Mouse (Mus musculus) megakaryocyte progenitor cell, adult 5-6 weeks (primary cell): Measurements from ENCODE around the gene Cacna1i. TPM values are rescaled to one million over a fixed set of nuclear protein-coding genes. Genes with fewer than 3 reads are reported as not detected.

Experiments used
- ATAC-seq: replicated peaks from 2 replicates; pipeline ENCODE4 v1.8.0; 2016; ENCODE audit warnings: mild to moderate bottlenecking, moderate TSS enrichment, inconsistent platforms; ENCODE audit not compliant: poor library complexity
- total RNA-seq, 2 experiments: library from RNA; stranded (forward) in 1 of 2; stranded (reverse) in 1 of 2; fragments of 157-497, 149-512 nt in 1 of 2; fragments of 200-1000 nt in 1 of 2; gene quantifications; 2 replicates each; pipeline versions ENCODE4 v1.2.3 to v1.2.4; 2015 to 2017

Gene Cacna1i
- total RNA-seq, 2 experiments from 2014 or later: not detected

DNA sequence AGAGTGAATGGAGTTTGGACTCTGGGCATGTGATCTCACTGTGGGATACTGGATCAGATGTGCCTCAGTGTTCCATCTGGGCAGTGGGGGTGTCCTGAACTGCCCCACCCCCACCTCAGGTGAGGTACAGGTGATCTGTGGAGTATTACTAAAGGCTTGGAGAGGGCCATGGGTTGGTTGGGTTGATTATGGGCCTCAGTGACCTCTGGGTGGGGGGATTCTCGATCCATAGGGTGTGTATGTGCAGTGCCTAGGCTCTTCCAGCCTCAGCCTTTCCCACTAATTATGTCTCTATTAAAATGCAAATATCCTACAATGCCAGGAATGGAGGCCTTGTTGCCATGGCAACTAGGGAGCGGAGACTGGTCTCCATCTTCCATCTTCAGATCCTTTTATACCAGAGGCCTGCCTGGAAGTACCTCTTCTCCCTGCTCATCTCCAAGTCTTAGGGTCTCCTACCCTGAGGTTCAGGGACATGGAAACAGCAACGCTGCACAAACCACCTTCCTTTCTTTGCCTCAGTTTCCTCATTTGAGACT, 15.1 kb upstream of the Cacna1i start:
- ATAC-seq: no peak

DNA sequence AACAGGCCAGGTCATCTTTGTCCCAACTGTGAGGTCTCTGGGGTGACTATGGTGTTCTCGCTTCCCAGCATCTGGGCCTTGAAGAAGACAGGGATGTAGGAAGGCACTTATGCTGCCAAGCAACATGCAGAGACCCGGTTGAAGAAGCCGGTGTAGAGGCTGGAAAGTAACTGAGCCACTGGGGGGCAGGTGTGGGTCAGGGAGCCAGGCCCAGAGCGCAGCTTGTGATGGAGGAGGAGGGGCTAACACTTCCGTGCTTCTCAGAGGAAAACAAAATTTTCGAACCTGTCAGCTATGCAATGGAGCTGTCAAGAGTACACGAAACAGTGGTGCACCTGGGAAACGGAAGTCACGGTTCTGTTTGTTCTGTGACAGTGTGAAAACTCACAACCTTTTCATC, 9.9 kb upstream of the Cacna1i start:
- ATAC-seq: no peak

DNA sequence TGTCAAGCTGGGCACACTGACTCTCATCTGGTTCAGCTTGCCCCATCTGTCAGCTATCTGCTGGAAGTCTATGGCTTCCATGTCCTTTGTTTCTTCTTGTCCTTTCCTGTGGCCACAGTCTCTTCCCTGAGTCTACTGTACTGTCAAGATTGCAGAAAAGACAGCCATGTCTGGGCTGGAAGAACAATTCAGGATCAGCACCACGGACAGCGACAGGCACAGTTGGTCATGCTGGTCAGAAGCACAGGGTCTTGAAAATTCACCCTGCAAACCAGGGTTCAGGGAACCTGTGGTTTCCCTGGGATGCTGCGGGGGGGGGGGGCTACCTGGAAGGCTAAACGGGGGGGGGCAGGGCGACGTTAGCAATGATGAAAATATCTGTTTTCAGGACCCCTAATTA, 9.4 kb upstream of the Cacna1i start:
- peak; percentile 65; the same call in 1 of the 2 replicates for ATAC-seq

- ATAC-seq: no peak
Observed at GRCm38 (mm10) chr15:80278121-80278759, 8.8 kb upstream of the Cacna1i start.

GRCm38 (mm10) chr15:80279053-80279452, 8.0 kb upstream of the Cacna1i start:
- ATAC-seq: no peak

DNA sequence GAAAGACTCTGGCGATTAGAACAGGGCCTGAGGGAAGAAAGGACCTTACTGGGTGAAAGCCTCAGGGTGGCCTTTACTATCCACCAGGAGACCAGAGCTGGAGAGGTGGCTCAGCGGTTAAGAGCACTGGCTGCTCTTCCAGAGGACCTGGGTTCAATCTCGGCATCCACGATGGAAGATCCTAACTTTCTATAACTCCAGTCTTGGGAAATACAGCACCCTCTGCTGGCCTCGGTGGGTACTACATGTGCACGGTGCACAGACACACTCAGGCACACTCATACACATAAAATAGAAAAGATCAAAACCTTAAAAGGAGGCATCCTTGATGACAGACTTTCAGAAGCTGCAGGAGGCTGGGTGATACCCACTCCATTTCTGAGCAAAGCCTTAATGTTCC, 6.4 kb upstream of the Cacna1i start:
- peak; percentile 63; the same call in 1 of the 2 replicates for ATAC-seq

DNA sequence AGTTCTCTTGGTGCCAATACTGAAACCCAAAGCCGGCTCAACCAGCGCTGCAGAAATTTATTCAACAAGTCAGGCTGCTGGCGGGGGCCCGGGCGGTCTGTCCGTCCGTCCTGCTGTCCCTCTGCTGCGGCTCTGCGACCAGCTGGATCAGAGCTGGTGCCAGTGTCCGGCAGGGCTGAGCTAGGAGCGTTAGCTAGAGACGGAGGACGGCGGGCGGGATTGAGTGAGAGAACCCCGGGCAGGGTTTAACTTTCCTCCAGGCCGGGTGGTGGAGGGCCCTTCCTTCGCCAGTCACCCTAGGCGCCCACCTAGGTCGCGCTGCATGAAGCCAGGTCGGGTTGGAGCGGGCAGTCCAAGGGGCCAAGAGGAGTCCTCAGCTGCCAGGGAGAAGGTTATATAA, 998 bp downstream of the Cacna1i start:
- ATAC-seq: no peak

- peak; percentile 87 for ATAC-seq
Observed at GRCm38 (mm10) chr15:80289436-80289835, 2.4 kb downstream of the Cacna1i start.

DNA sequence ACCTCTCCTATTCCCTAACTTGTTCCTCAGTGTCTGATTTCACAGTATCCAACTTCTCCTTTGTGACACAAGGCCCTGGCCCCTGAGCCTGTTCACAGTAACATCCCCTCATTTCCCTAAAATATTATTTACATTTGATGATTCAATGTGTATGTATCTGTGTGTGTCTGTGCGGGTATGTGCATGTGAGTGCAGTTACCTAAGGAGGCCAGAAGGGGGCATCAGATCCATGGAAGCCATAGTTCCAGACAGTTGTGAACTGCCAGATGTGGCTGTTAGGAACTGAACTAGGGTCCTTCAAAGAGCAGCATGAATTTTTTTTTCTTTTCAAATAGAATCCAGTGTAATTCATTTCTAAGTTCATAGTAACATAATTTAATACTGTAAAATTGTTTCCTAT, 10.1 kb downstream of the Cacna1i start:
- ATAC-seq: no peak

GRCm38 (mm10) chr15:80303779-80304178, 16.7 kb downstream of the Cacna1i start:
- no peak for ATAC-seq

GRCm38 (mm10) chr15:80304188-80304587, 17.1 kb downstream of the Cacna1i start:
- no peak for ATAC-seq

DNA sequence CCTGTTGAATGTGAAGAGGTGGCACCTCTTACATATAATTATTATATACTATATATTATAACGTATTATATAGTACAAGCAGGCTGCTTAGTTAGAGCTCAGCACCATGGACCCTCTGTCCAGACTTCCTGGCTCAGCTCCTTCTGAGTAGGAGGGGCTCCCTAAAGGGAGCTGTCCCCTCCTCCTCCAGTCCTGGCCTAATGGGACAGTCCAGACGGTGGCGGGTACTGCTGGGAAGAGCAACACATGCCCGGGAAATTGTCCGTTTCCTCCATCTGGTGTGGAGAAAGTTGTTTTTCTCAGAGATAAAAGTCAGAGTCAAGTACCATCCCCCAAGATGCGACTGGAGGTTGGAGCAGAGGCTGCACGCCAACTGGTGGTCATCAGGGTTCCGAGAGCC, 19.1 kb downstream of the Cacna1i start:
- ATAC-seq: no peak

DNA sequence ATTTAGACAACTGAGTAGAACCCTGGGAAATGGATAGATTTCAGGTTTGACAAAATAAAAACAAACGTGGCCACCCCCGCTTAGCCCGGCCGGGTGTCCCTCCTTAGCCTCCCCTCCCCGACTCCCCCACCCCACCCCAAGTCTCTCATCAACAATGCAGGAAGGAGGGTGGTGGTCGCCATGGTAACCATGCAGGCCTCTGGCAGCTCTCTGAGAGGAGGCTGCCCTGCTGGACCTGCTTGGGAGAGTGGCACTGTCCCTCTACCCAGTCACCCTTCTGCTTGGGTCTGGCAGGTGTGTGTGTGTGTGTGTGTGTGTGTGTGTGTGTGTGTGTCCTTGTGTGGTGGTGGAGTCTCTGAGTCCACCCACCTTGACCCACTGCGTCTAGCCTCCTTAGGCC, 27.7 kb downstream of the Cacna1i start:
- ATAC-seq: no peak

DNA sequence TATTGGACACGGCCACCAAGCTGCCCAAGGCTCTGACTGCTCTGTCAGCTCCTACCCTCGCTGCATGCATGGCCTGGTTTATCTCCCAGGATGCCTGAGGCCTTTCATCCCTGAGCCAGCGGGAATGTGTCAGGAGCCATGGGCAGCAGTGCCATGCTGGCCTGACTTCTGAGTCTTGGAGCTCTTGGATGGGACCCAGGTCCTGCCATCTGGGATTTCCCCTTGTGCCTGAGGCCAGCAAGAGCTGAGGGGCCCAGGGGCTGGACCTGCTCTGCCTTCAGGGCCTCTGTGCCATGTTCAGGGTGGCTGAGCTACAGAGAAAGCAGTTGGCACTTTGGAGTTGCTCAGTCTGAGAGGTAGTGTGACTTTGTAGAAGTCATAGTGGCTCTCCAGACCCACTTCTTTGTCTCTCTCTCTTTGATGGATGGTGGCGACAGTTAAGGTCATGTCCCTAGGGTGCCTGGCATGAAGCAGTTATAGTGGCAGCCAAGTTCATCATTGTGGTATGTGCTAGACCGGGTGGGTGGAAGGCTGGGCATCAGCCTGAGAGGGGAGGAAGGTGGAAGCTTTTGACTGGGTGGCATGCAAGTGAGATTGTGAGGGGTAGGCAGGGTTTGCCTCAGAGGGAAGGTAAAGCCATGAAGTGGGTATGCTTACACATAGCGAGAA, 30.1 kb downstream of the Cacna1i start:
- ATAC-seq: no peak

GRCm38 (mm10) chr15:80317841-80318530, 30.9 kb downstream of the Cacna1i start:
- peak; percentile 69 for ATAC-seq

- ATAC-seq: no peak
Observed at GRCm38 (mm10) chr15:80318543-80319255, 31.7 kb downstream of the Cacna1i start.

DNA sequence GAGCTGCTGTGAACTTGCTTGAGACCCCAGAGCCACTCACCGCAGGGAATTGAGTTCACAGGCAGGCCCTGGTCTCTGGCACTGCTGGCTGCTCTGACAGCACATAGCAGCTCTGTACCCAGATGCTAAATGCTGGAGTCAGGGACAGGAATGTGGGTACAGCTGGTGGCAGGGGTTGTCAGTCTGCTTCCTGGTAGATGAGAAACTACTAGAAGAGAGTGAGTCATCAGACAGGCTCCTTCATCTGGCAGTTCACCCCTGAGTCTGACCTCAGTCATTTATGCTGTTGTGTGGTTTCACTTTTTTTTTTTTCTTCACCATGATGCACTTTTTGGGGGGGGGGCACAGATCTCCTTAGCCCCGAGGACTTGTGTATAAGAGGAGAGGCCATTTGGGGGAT, 32.3 kb downstream of the Cacna1i start:
- ATAC-seq: no peak

GRCm38 (mm10) chr15:80319921-80320320, 32.9 kb downstream of the Cacna1i start:
- ATAC-seq: no peak

GRCm38 (mm10) chr15:80325207-80325606, 38.2 kb downstream of the Cacna1i start:
- ATAC-seq: no peak

- ATAC-seq: no peak
Observed at GRCm38 (mm10) chr15:80325756-80326155, 38.7 kb downstream of the Cacna1i start.

GRCm38 (mm10) chr15:80326947-80327346, 39.9 kb downstream of the Cacna1i start:
- ATAC-seq: no peak
